Mouse (Mus musculus) adrenal gland (tissue): ENCODE measurements around the gene Nkd2.

Experiments
- intact Hi-C: fragments of 180-260 bp; cut with DNase I; formaldehyde crosslinking; loops from one replicate; pipeline ENCODE4 v1.15.1; 2025
- long read RNA-seq, 2 experiments: library from polyadenylated mRNA; unstranded; transcript quantifications; one replicate each; pipeline ENCODE4 v2.0.0; 2020; ENCODE audit warnings: borderline replicate concordance in 1 of 2; ENCODE audit not compliant: insufficient replicate concordance in 1 of 2

Nkd2 gene
- long read RNA-seq, experiment 1 = 0 reads
- long read RNA-seq, experiment 2, partial matches to known transcripts = 0 of 1 reads
- long read RNA-seq, experiment 2, other reads (novel, unspliced or antisense) = 1 of 1 reads

GRCm38 (mm10) chr13:73847465-73847836, at the start of gene Nkd2:
Gene Nkd2 (minus strand): TSS chr13:73847631.
- intact Hi-C loops = no loop called here

GRCm38 (mm10) chr13:73892493-73893178, 45.2 kb upstream of the Nkd2 start:
- intact Hi-C loops = no loop called here

- intact Hi-C loops = no loop called here
These were observed 40.0 kb upstream of the Nkd2 start for GRCm38 (mm10) chr13:73887415-73887874.

GRCm38 (mm10) chr13:73886601-73887000, 39.2 kb upstream of the Nkd2 start:
- intact Hi-C loops = no loop called here

GRCm38 (mm10) chr13:73886066-73886465, 38.6 kb upstream of the Nkd2 start:
- intact Hi-C loops = no loop called here

- intact Hi-C loops = no loop called here
These were observed 38.2 kb upstream of the Nkd2 start for GRCm38 (mm10) chr13:73885656-73886055.

- intact Hi-C loops = no loop called here
These were observed 33.9 kb upstream of the Nkd2 start for GRCm38 (mm10) chr13:73881347-73881746.

- intact Hi-C loops = no loop called here
These were observed 32.4 kb upstream of the Nkd2 start for GRCm38 (mm10) chr13:73879824-73880223.

GRCm38 (mm10) chr13:73872159-73872558, 24.7 kb upstream of the Nkd2 start:
- intact Hi-C loops = no loop called here

GRCm38 (mm10) chr13:73846589-73847464, 604 bp downstream of the Nkd2 start:
- intact Hi-C loops = no loop called here

- intact Hi-C loops = no loop called here
These were observed 4.7 kb downstream of the Nkd2 start for GRCm38 (mm10) chr13:73842696-73843095.

- intact Hi-C loops = no loop called here
These were observed 7.7 kb downstream of the Nkd2 start for GRCm38 (mm10) chr13:73839740-73840139.

- intact Hi-C loops = no loop called here
These were observed 8.3 kb downstream of the Nkd2 start for GRCm38 (mm10) chr13:73839137-73839548.

- intact Hi-C loops = no loop called here
These were observed 9.7 kb downstream of the Nkd2 start for GRCm38 (mm10) chr13:73837708-73838107.

GRCm38 (mm10) chr13:73836491-73836890, 10.9 kb downstream of the Nkd2 start:
- intact Hi-C loops = no loop called here

- intact Hi-C loops = no loop called here
These were observed 11.6 kb downstream of the Nkd2 start for GRCm38 (mm10) chr13:73835791-73836190.

GRCm38 (mm10) chr13:73833809-73834208, 13.6 kb downstream of the Nkd2 start:
- intact Hi-C loops = no loop called here

GRCm38 (mm10) chr13:73831486-73831885, 15.9 kb downstream of the Nkd2 start:
- intact Hi-C loops = loop anchor here (1.0 kb wide), 1 partner anchor 77 kb away; no protein-coding TSS in a partner anchor

GRCm38 (mm10) chr13:73827243-73827642, 20.2 kb downstream of the Nkd2 start:
- intact Hi-C loops = no loop called here

GRCm38 (mm10) chr13:73823711-73824110, 23.7 kb downstream of the Nkd2 start:
- intact Hi-C loops = loop anchor here (5.0 kb wide), 1 partner anchor 176 kb away; no protein-coding TSS in a partner anchor

- intact Hi-C loops = loop anchor here (1.0 to 5.0 kb wide), 2 partner anchors 100 to 175 kb away; no protein-coding TSS in a partner anchor
These were observed 25.1 kb downstream of the Nkd2 start for GRCm38 (mm10) chr13:73822187-73822800.
